Mouse (Mus musculus) ovary, adult 18-20 months (tissue): Measurements from ENCODE around the gene Cd200.
"Not testable (repeated sequence)": the region's sequence is repeated elsewhere in the genome, so short reads cannot be mapped to it uniquely, and the experiment has no call there.

Experiments
- DNase-seq: peaks from one replicate; pipeline ENCODE4 v3.0.0; 2022; ENCODE audit warnings: low spot score, mixed read lengths

Gene Cd200

DNA sequence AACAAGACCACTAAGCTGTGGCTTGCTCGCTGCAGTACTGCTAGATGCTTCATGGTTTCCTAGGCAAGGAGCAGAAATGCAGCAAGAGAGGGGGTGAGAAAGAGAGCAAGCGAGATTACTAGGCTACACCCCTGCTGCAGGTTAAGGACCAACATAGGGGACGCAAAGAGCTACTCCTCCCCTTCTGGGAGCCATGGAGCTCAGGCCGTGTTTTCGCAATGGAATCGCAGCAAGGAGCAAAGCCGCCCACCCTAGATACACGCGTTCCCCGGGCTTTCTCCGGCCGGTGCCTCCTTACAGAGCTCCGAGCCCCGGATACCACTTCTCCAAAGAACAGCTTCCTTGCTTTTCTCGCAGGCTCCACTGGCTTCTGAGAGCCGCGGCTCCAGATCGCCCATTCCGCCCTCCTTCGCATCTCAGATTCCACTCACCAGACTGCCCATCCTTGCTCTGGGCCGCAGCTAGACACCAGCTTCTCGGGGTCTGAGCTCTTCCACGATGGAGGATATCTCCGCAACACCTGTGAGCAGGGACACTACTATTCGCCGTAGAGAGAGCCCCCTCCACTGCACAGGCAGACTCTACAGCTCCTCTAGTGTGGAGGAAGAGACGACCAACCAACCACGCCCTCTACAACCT, at the start of gene Cd200:
TSS of gene Cd200 (minus strand) at position 629 of the 639 bp plus-strand sequence.
- peak; percentile 34 for DNase-seq

- no peak for DNase-seq
Measured at GRCm38 (mm10) chr16:45454762-45455161, 45.9 kb upstream of the Cd200 start.

DNA sequence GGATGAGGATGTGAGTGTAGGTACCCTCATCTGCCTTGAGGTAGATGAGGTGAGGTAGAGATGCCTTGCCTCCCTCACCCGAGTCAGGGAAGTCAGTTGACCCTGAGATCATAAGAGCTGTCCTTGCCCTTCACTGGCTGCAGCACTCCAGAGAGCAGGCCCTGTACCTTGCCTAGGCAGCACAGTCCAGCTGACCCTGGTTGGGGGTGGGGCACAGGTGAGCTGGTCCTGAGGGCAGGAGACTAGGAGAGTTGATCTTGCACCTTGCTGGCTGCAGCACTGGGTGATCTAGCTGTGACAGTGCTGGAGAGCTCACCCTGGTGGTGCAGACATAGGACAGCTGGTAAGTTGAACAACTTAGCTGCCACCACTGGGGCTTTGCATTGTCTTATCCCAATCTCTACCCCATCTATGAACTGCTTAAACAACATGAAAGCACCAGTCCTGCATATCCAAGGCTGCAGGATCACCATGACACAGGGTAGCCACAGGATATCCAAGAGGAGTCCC, 28.4 kb upstream of the Cd200 start:
- no peak for DNase-seq

GRCm38 (mm10) chr16:45435591-45435990, 26.7 kb upstream of the Cd200 start:
- DNase-seq: no peak

DNA sequence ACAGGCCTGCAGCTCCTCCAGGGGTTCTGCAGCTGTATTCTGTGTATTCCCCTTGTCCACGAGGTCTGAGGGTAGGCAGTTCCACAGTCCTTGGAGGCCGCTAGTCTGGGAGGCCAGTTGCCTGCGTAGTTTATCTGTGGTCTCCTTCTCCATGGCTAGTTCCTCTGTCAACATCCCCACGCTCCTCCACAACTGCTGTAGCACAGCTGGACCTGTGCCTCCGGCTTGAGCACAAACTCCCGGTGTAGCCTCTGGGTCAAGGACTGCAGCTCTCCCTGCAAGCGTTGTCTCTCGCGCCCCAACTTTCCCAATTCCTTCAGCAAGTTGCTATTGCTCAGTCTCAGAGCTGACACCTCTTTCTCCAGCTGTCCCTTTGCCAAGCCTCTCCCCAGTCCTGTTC, 18.8 kb upstream of the Cd200 start:
- DNase-seq: peak; percentile 32

DNA sequence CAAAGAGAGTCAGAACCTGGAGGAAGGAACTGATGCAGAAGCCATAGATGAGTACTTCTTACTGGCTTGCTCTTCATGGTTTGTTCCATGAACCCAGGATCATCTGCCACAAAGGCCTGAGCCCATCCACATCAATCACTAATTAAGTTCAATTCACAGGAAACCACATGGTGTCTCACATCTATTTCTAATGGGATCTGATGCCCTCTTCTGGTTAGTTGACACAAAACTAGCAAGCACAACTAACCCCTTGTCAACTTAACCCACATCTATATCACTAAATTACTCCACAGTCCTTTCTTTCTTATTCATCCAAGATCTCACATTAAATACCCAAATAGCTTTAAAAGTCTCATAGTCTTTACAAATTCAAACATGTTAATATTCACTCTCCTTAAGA, 4.6 kb upstream of the Cd200 start:
- DNase-seq: no peak

- DNase-seq: not testable (repeated sequence)
Measured at GRCm38 (mm10) chr16:45409064-45409446, 202 bp upstream of the Cd200 start.

- DNase-seq: no peak
Measured at GRCm38 (mm10) chr16:45407645-45408400, 1.0 kb downstream of the Cd200 start.

- DNase-seq: no peak
Measured at GRCm38 (mm10) chr16:45407091-45407490, 1.8 kb downstream of the Cd200 start.

DNA sequence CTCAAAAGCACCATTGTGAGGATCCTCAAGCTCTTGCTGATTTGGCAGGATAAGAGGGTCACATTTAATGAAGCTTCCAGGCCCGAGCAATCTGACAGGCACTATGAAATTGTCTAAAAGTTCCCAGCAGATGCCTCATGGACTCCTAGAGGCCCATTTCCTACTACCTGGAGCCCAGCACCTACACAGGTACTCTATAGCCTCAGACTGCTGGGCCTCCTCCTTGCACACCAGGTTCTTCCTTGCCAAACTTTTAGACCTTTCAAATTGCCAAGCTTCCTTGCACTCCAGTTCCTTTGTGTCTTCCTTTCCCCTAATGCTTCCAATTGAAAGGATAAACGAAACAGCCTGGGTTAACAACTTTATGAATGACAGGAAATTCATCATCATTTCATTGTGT, 5.9 kb downstream of the Cd200 start:
- DNase-seq: no peak

DNA sequence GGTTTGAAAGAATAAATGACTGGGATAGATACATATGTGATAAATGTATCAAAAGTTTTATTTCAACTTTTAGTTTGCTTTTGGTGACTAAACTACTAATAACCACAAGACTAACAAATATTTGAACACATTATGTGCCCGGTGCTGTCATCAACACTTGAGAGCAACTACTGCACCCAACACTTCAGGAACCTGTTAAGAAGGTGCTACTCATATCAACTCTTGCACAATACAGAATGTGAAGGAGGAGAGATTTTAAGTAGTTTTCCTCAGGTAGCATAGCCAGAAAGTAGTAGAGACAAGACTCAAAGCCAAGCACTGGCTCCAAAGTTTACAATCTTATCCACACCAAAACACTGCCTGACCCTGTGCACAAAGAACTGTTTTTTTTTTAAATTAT, 6.8 kb downstream of the Cd200 start:
- DNase-seq: no peak

- peak; percentile 26 for DNase-seq
Measured at GRCm38 (mm10) chr16:45399947-45400555, 8.8 kb downstream of the Cd200 start.

DNA sequence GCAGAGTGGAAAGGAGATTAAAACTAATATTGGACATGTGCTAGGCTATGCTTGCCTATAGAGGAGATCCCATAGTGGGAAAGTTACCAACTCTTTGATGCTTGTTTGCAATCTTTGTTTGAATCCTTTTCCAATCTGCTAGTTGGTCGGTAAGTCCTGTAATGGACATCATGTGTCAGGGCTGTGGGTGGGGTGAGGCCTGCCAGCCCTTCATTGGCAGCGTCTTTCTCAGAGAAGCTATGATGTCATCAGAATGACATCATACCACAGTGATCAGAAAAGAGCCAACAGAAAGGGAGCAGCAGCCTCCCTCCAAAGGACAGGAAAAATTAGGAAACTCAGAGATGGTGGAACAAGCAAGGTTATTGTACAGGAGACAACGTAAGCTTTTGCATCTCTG, 9.4 kb downstream of the Cd200 start:
- no peak for DNase-seq

GRCm38 (mm10) chr16:45397440-45397839, 11.4 kb downstream of the Cd200 start:
- DNase-seq: no peak

DNA sequence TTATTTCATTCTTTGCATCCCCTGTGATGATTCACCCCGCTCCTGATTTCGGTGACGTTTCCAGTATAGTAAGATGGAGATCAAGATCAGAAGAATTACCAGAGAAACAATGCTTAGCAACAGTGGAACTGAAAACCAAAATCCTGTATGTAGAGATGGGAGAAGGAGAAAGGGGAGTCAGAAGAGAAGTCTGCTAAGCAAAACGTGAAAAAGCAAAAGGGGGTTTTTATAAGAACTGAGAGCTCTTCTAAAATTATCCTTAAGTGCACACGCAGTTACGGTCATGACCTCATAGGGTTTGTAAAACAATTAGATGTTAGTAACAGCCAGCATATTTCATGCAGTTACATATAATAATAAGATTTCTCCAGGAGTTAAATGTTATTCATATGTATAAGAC, 16.6 kb downstream of the Cd200 start:
- no peak for DNase-seq

DNA sequence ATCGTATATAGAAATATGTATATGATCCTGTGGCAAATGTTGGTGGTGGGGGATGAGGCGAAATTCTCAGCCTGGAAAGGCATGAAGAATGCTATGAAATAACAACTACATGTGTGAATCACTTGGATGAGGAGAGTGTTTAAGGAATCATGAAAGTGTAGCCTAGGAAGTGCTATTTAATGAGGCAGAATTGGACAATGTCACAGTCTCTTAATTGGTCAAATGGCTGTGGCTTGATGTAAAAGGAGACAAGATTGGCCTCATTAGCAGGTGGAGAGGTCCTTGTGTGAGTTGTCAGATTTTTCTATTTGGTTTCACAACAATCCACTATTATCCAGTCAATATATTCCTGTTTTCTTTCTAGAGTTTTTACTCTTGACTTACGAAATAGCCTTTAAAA, 17.2 kb downstream of the Cd200 start:
- no peak for DNase-seq

GRCm38 (mm10) chr16:45390286-45390956, 18.4 kb downstream of the Cd200 start:
- DNase-seq: no peak

GRCm38 (mm10) chr16:45389833-45390232, 19.0 kb downstream of the Cd200 start:
- DNase-seq: no peak

DNA sequence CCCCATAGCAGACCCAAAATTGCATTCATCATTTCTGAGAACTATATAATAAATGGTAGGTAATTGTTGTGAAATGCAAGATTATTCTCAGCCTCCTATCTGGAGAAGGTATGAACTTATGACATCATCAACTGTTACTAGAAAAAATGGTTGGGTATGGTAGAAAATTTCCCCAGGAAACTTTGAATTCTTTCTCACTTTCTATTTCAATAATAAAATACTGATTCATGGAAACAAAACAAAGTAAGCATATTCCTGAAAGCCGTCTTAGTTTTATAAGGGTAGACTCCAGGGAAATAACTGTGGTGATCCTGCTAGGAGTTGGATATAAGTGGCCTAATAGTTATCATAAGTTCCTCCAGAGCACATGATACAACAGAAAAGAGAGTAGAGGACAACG, 19.8 kb downstream of the Cd200 start:
- no peak for DNase-seq

DNA sequence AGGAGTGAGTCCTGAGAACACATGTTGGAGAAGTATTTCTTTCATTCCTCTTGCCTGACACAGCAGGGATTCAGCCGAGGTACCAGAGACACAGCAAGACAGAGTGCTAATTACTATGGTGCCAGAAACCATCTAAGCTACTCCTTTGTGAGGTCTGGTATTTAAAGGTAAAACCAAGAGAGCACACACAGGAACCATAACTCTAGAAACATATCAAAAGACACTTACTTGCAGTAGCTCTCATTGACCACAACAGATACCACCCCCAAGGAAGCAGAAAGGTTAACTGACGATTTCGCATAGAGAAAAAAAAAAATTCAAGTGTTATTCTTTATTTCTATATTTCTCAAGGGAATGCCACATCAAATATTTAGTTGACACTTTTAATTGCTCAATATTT, 27.0 kb downstream of the Cd200 start:
- DNase-seq: no peak

DNA sequence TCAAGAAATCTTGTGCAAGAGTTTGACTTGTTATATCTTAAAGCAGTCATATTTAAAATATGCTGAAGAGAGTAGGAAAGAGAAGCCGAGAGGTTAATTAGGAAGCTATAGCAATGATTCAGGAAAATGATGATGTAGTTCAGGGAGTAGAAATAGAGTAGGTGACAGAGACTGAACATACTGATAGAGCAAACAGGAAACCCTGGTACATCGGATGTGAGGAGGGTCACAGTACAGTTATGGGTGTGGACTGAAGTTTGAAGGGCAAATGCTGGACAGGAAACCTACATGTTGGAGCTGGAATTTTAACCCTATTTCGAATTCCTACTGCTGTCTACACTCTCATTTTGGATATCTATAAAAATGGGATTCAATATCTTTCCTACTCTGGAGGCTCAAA, 29.9 kb downstream of the Cd200 start:
- no peak for DNase-seq

DNA sequence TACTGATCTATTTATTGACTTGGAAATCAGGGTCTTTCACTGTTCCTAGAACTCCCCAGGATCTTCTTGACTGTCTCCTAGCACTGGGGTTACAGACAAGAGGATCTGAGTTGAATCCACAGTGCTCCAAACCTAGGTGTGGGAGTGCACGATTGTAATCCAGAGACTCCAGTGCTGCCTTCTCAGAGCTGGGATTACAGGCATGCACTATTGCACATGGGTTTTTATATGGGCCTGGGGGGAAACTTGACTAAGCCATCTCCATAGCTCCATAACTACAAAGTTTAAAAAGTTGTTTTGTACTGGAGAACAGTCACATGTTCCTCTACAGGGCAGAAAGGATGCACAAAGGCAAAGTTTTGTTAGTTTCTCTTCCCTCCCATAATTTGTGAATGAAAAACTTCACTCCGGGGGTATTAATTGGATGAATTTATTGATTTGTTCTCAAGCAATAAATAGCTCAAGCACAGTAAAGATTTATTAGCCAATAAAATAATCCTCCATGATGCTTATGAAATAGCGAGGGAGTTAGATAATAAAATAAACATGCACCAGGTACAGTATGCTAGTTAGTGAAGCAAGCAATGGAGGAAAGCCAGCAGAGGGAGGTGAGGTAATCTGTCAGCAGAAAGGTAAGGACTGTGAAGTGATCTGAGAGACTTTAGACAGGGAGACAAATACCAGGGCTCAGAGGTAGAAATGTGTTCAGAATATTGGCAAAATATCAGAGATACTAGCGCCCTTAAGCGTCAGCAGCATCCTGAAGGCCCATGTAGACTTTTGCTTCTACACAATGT, 30.5 kb downstream of the Cd200 start:
- no peak for DNase-seq
